Mouse (Mus musculus): ENCODE data around the gene Slc1a2. TPM values are rescaled to one million over a fixed set of nuclear protein-coding genes. Genes with fewer than 3 reads are reported as not detected.

The Slc1a2 gene
- polyA plus RNA-seq, 1 experiment = 3.1 TPM

DNA sequence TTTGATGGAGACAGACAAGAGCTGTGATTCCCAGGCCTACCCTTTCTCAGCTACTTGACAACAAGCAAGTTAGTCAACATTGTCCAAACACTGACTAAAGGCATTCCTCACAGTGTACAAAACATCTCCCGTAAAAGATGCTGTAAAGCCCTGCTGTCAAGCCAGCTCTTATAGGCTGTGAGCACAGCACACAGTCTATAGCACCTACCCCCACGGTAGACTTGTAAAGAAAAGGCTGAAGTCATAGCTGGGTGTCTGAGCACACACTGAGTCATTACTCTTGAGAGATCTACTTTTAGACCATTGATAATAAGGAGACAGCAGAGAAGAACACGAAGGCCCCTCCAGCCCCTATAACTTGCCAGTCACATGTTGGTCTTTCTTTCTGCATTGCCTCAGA is 66.6 kb downstream of the Slc1a2 start:
- H3K36me3 ChIP-seq (ENCODE audit: control insufficient read depth, insufficient read depth, low read length) = no peaks in the 10 kb centered on the region
- no peaks in the 10 kb centered on the region for H3K27me3 ChIP-seq (ENCODE audit: control insufficient read depth, insufficient read depth, low read length)
- no peak for TF ChIP-seq CTCF (IDR thresholded peaks at IDR 0.05; ENCODE audit: extremely low read depth, insufficient read depth, insufficient read length, insufficient replicate concordance)
- TF ChIP-seq POLR2A (IDR thresholded peaks at IDR 0.05; ENCODE audit: low read depth, low read length) = no peak
- no peak overlapping the region for H3K4me3 ChIP-seq (ENCODE audit: extremely low read depth, insufficient read depth, insufficient read length)
- H3K4me1 ChIP-seq (ENCODE audit: control insufficient read depth, insufficient read depth, insufficient read length) = no peaks in the 10 kb centered on the region
- H3K27ac ChIP-seq (ENCODE audit: insufficient read depth, low read length) = no peak overlapping the region
- 85% methylated on average over 3 of the region's 3 CpGs for WGBS
- no peak for DNase-seq (ENCODE audit: low read depth in 1 of 2, low spot score in 2 of 2)

DNA sequence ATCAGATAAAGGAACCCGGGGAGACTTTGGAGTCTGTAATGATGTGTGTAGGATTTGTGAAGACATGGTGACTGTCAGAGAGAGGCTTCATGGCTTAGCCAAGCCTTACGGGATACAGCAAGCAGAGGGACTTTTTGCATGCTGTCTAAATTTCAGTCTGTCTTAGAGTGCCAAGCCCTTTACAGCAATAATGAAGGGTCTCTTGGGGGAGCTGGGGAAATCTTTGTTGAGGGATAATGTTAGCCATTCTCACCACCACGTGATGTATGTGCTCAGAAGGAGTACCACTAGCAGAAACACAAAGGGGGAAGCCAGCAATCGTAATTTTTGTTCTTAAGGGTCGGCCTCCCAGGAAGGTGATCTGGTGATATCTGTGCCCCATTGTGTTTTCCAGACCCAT is 71.9 kb downstream of the Slc1a2 start:
- Histone ChIP-seq H3K36me3 (ENCODE audit: control insufficient read depth, insufficient read depth, low read length) (no peaks in the 10 kb centered on the region), H3K4me1 (ENCODE audit: control insufficient read depth, insufficient read depth, insufficient read length) (no peaks in the 10 kb centered on the region), H3K27me3 (ENCODE audit: control insufficient read depth, insufficient read depth, low read length) (no peaks in the 10 kb centered on the region), H3K4me3 (ENCODE audit: extremely low read depth, insufficient read depth, insufficient read length) (no peak overlapping the region), H3K27ac (ENCODE audit: insufficient read depth, low read length) (no peak overlapping the region)
- WGBS = 85% methylated on average over 5 of the region's 5 CpGs
- DNase-seq (ENCODE audit: low read depth in 1 of 2, low spot score in 2 of 2) = no peak
- TF ChIP-seq CTCF (IDR thresholded peaks at IDR 0.05; ENCODE audit: extremely low read depth, insufficient read depth, insufficient read length, insufficient replicate concordance) (no peak), POLR2A (IDR thresholded peaks at IDR 0.05; ENCODE audit: low read depth, low read length) (no peak)

DNA sequence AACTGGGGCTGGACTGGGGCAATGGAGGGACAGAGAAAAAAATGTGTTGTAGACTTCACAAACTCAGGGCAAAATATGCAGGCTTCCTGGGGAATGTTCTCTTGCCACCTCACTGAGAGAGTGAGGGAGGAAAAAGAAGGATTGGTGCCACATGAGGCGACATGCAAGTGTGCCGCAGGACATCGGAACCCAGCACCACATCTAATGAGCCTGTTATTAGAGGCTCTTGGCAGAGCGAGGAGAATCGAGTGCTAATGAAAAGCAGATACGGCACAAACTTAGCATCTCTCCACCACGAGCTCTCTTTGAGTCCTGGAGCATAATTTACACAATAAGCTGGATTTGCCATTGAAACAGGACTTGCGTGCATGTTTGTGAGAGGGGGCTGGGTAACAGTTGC is 72.3 kb downstream of the Slc1a2 start:
- Histone ChIP-seq H3K36me3 (ENCODE audit: control insufficient read depth, insufficient read depth, low read length) (no peaks in the 10 kb centered on the region), H3K27ac (ENCODE audit: insufficient read depth, low read length) (no peak overlapping the region), H3K4me3 (ENCODE audit: extremely low read depth, insufficient read depth, insufficient read length) (no peak overlapping the region), H3K4me1 (ENCODE audit: control insufficient read depth, insufficient read depth, insufficient read length) (no peaks in the 10 kb centered on the region), H3K27me3 (ENCODE audit: control insufficient read depth, insufficient read depth, low read length) (no peaks in the 10 kb centered on the region)
- 92% methylated on average over 8 of the region's 8 CpGs for WGBS
- TF ChIP-seq POLR2A (IDR thresholded peaks at IDR 0.05; ENCODE audit: low read depth, low read length) (no peak), CTCF (IDR thresholded peaks at IDR 0.05; ENCODE audit: extremely low read depth, insufficient read depth, insufficient read length, insufficient replicate concordance) (no peak)
- DNase-seq (ENCODE audit: low read depth in 1 of 2, low spot score in 2 of 2) = no peak

DNA sequence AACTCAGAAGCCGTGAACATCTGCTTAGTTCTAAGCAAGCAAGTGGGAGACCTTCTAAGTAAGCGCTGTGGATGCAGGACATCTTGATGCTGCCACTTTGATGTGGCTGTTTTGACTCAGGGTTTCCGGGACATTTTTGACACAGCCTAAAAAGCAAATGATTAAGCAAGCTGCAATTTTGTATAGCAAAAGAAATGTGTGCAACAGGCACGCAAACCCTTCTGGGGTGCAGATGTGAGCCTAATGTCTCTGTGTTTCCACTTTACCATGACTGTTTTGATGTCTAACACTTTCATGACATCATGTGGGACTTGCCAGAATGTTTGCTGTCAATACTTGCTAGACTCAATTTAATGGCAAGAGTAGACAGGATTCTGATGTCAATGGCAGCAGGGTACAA is 74.7 kb downstream of the Slc1a2 start:
- no peak overlapping the region for H3K4me3 ChIP-seq (ENCODE audit: extremely low read depth, insufficient read depth, insufficient read length)
- no peaks in the 10 kb centered on the region for H3K36me3 ChIP-seq (ENCODE audit: control insufficient read depth, insufficient read depth, low read length)
- TF ChIP-seq CTCF (IDR thresholded peaks at IDR 0.05; ENCODE audit: extremely low read depth, insufficient read depth, insufficient read length, insufficient replicate concordance) (no peak), POLR2A (IDR thresholded peaks at IDR 0.05; ENCODE audit: low read depth, low read length) (no peak)
- H3K27me3 ChIP-seq (ENCODE audit: control insufficient read depth, insufficient read depth, low read length) = no peaks in the 10 kb centered on the region
- 69% methylated on average over 4 of the region's 4 CpGs for WGBS
- no peak for DNase-seq (ENCODE audit: low read depth in 1 of 2, low spot score in 2 of 2)
- peaks cover 7% of the 10 kb centered on the region; the same call in 1 of the 2 replicates for H3K4me1 ChIP-seq (ENCODE audit: control insufficient read depth, insufficient read depth, insufficient read length)
- H3K27ac ChIP-seq (ENCODE audit: insufficient read depth, low read length) = no peak overlapping the region

DNA sequence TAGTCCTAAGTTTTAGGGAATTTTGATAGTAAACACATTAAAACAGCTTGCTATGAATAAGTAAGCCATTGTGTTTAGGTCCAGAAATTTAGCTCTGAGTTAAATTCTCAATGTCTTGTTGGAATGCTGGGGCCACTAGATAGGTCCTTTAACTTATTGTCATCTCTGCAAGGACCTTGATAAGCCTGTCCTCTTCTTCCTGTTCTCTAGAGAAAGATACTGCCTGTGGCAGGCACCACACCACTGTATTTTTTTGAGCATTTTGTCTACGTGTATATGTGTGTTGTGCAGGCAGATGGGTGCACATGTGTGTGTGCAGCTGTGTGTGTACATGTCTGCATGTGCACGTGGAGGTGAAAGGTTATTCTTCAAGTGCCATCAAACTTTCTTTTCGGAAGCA is 75.6 kb downstream of the Slc1a2 start:
- TF ChIP-seq POLR2A (IDR thresholded peaks at IDR 0.05; ENCODE audit: low read depth, low read length) = no peak
- no peak for TF ChIP-seq CTCF (IDR thresholded peaks at IDR 0.05; ENCODE audit: extremely low read depth, insufficient read depth, insufficient read length, insufficient replicate concordance)
- peaks cover 9% of the 10 kb centered on the region; the same call in 1 of the 2 replicates for H3K4me1 ChIP-seq (ENCODE audit: control insufficient read depth, insufficient read depth, insufficient read length)
- H3K36me3 ChIP-seq (ENCODE audit: control insufficient read depth, insufficient read depth, low read length) = no peaks in the 10 kb centered on the region
- DNase-seq (ENCODE audit: low read depth in 1 of 2, low spot score in 2 of 2) = no peak
- WGBS = 76% methylated on average over 3 of the region's 3 CpGs
- no peak overlapping the region for H3K4me3 ChIP-seq (ENCODE audit: extremely low read depth, insufficient read depth, insufficient read length)
- no peaks in the 10 kb centered on the region for H3K27me3 ChIP-seq (ENCODE audit: control insufficient read depth, insufficient read depth, low read length)
- H3K27ac ChIP-seq (ENCODE audit: insufficient read depth, low read length) = no peak overlapping the region

DNA sequence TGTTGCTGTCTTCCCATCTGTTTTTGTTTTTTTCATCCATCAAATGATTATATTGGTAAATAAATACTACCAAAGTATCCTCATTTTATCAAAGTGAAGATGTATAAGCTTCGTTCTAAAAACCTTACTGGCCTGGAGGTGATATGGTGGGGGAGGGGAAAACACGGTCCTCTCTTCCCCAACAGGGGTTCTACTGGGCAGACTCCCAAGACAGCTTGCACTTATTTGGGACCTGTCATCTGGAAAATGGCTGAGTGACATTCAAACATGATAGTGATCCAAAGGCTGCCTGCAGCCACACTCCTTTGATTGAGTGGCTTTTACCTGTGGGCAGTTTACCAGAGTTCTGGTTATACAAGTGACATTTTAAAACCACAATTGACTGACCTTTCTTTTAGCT is 76.6 kb downstream of the Slc1a2 start:
- H3K36me3 ChIP-seq (ENCODE audit: control insufficient read depth, insufficient read depth, low read length) = no peaks in the 10 kb centered on the region
- no peak for DNase-seq (ENCODE audit: low read depth in 1 of 2, low spot score in 2 of 2)
- no peaks in the 10 kb centered on the region for H3K27me3 ChIP-seq (ENCODE audit: control insufficient read depth, insufficient read depth, low read length)
- no peak for TF ChIP-seq POLR2A (IDR thresholded peaks at IDR 0.05; ENCODE audit: low read depth, low read length)
- TF ChIP-seq CTCF (IDR thresholded peaks at IDR 0.05; ENCODE audit: extremely low read depth, insufficient read depth, insufficient read length, insufficient replicate concordance) = no peak
- 93% methylated on average over 2 of the region's 2 CpGs for WGBS
- H3K4me3 ChIP-seq (ENCODE audit: extremely low read depth, insufficient read depth, insufficient read length) = no peak overlapping the region
- H3K4me1 ChIP-seq (ENCODE audit: control insufficient read depth, insufficient read depth, insufficient read length) = peaks cover 9% of the 10 kb centered on the region; the same call in 1 of the 2 replicates
- no peak overlapping the region for H3K27ac ChIP-seq (ENCODE audit: insufficient read depth, low read length)

DNA sequence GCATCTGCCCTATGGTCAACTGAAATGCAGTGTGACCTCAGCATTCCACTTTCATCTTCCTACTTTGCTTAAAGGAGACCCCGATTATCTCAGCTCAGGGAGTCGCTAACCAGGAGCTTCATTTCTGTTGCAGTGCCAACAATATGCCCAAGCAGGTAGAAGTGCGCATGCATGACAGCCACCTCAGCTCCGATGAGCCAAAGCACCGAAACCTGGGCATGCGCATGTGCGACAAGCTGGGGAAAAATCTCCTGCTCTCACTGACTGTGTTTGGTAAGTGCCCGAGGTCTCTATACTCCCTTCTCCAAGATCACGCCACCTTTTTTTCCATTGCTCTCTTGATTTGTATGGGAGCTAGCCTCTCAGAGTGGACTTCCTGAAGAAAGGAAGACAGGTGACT is 77.4 kb downstream of the Slc1a2 start:
- H3K27ac ChIP-seq (ENCODE audit: insufficient read depth, low read length) = no peak overlapping the region
- TF ChIP-seq CTCF (IDR thresholded peaks at IDR 0.05; ENCODE audit: extremely low read depth, insufficient read depth, insufficient read length, insufficient replicate concordance) = no peak
- TF ChIP-seq POLR2A (IDR thresholded peaks at IDR 0.05; ENCODE audit: low read depth, low read length) = no peak
- no peak for DNase-seq (ENCODE audit: low read depth in 1 of 2, low spot score in 2 of 2)
- no peaks in the 10 kb centered on the region for H3K27me3 ChIP-seq (ENCODE audit: control insufficient read depth, insufficient read depth, low read length)
- no peak overlapping the region for H3K4me3 ChIP-seq (ENCODE audit: extremely low read depth, insufficient read depth, insufficient read length)
- WGBS = 92% methylated on average over 9 of the region's 9 CpGs
- no peaks in the 10 kb centered on the region for H3K36me3 ChIP-seq (ENCODE audit: control insufficient read depth, insufficient read depth, low read length)
- peaks cover 9% of the 10 kb centered on the region; the same call in 1 of the 2 replicates for H3K4me1 ChIP-seq (ENCODE audit: control insufficient read depth, insufficient read depth, insufficient read length)
